11 mouse cellular contexts compared by ENCODE assay signal in genomic region chr16:77405859-77406258, GRCm38 (mm10).
DNase-seq lines count a peak whose midpoint lies in the region; ATAC-seq and TF ChIP-seq lines count a peak whose summit lies in the region.
"Had no signal": no experiment of that assay in that cellular context is flagged by ENCODE, and none has a peak within 500 bp of the region (broad histone marks: within the 10 kb centered on the region; RNA-seq: fewer than 3 reads in every experiment).

No protein-coding gene starts in this region.

- H3K4me3 ChIP-seq in liver, embryonic 15.5 days (replicated peaks), result no peak overlapping the region
- no peak overlapping the region for H3K4me3 ChIP-seq in hindbrain, embryonic 12.5 days
- H3K4me3 ChIP-seq in midbrain, embryonic 11.5 days (ENCODE audit: low read depth, low read length), result no peak overlapping the region
- no peak overlapping the region for H3K4me3 ChIP-seq in lung, adult 2 months (replicated peaks; ENCODE audit: extremely low read depth, low read depth, low read length)
- H3K4me3 ChIP-seq: heart, embryonic 10.5 days had no signal

- H3K27ac ChIP-seq in liver, embryonic 15.5 days (replicated peaks), result no peak overlapping the region; the same call in 1 of the 2 replicates
- H3K27ac ChIP-seq in hindbrain, embryonic 12.5 days, result peak overlapping the region; percentile 92
- H3K27ac ChIP-seq in midbrain, embryonic 11.5 days (ENCODE audit: low read depth, low read length), result peak overlapping the region; percentile 87
- H3K27ac ChIP-seq: heart, embryonic 10.5 days had no signal

- no peaks in the 10 kb centered on the region for H3K4me1 ChIP-seq in liver, embryonic 15.5 days (replicated peaks)
- peaks cover 46% of the 10 kb centered on the region for H3K4me1 ChIP-seq in hindbrain, embryonic 12.5 days
- H3K4me1 ChIP-seq in midbrain, embryonic 11.5 days (ENCODE audit: control insufficient read depth, insufficient read depth, low read length), result peaks cover 61% of the 10 kb centered on the region
- H3K4me1 ChIP-seq in lung, adult 2 months (ENCODE audit: control insufficient read depth, insufficient read depth, low read length), result no peaks in the 10 kb centered on the region

- H3K36me3 ChIP-seq in liver, embryonic 15.5 days (replicated peaks), result no peaks in the 10 kb centered on the region
- H3K36me3 ChIP-seq in hindbrain, embryonic 12.5 days, result no peaks in the 10 kb centered on the region
- no peaks in the 10 kb centered on the region for H3K36me3 ChIP-seq in midbrain, embryonic 11.5 days (ENCODE audit: control insufficient read depth, insufficient read depth, low read length)
- H3K36me3 ChIP-seq: heart, embryonic 10.5 days had no signal

- no peak overlapping the region for H3K9ac ChIP-seq in liver, embryonic 15.5 days
- no peak overlapping the region for H3K9ac ChIP-seq in hindbrain, embryonic 12.5 days
- H3K9ac ChIP-seq in midbrain, embryonic 11.5 days (ENCODE audit: low read length), result no peak overlapping the region

- ATAC-seq in liver, embryonic 15.5 days (ENCODE audit: insufficient read depth), result no peak
- peak; percentile 85 for ATAC-seq in hindbrain, embryonic 12.5 days (ENCODE audit: low FRiP score)
- peak; percentile 86 for ATAC-seq in midbrain, embryonic 11.5 days (ENCODE audit: low FRiP score)
- no peak for ATAC-seq in cerebellum, adult (ENCODE audit: insufficient number of reproducible peaks, low FRiP score, low TSS enrichment)

- TF ChIP-seq POLR2A in lung, adult 2 months (IDR thresholded peaks at IDR 0.05; ENCODE audit: borderline replicate concordance, extremely low read depth, low read depth, low read length), result no peak

- WGBS in liver, embryonic 15.5 days (ENCODE audit: insufficient replicate concordance), result 60% methylated on average over 6 of the region's 6 CpGs
- 17% methylated on average over 6 of the region's 6 CpGs for WGBS in hindbrain, embryonic 12.5 days
- 30% methylated on average over 6 of the region's 6 CpGs for WGBS in midbrain, embryonic 11.5 days
- WGBS in lung, adult 2 months, result 79% methylated on average over 6 of the region's 6 CpGs

- no peaks in the 10 kb centered on the region for H3K9me3 ChIP-seq in liver, embryonic 15.5 days (replicated peaks)
- H3K9me3 ChIP-seq in hindbrain, embryonic 12.5 days (replicated peaks), result no peaks in the 10 kb centered on the region
- H3K9me3 ChIP-seq in midbrain, embryonic 11.5 days (ENCODE audit: control insufficient read depth, low read length), result no peaks in the 10 kb centered on the region
- H3K9me3 ChIP-seq: heart, embryonic 10.5 days had no signal

- no peak for TF ChIP-seq CTCF in lung, adult 2 months (IDR thresholded peaks at IDR 0.05; ENCODE audit: insufficient read depth, low read length)

- no peaks in the 10 kb centered on the region for H3K27me3 ChIP-seq in liver, embryonic 15.5 days
- no peaks in the 10 kb centered on the region for H3K27me3 ChIP-seq in hindbrain, embryonic 12.5 days
- no peaks in the 10 kb centered on the region for H3K27me3 ChIP-seq in midbrain, embryonic 11.5 days (ENCODE audit: control insufficient read depth, insufficient read depth, low read length)

- H3K4me2 ChIP-seq in liver, embryonic 15.5 days, result 0 out of 2 replicates have a peak overlapping the region, but pooled peaks have one; percentile 14
- H3K4me2 ChIP-seq in hindbrain, embryonic 12.5 days (replicated peaks), result peak overlapping the region; percentile 43
- H3K4me2 ChIP-seq in midbrain, embryonic 11.5 days, result peak overlapping the region; percentile 39

- no peak for DNase-seq in liver
- peak; percentile 93 for DNase-seq in midbrain, embryonic 11.5 days (ENCODE audit: low spot score, missing footprints)
- DNase-seq in retina, postnatal 1 day, result no peak
- DNase-seq in layer of hippocampus, adult 9-10 months (ENCODE audit: low spot score), result no peak
- DNase-seq in lung, adult 2 months, result no peak
- DNase-seq: kidney, postnatal 36 days; lung, postnatal 36 days had no signal

Comparison
In these comparisons a context has a peak if more than half of its experiments do, and no peak if none do; other contexts are left out.
1. ATAC-seq: peak in hindbrain, embryonic 12.5 days (single experiment) and midbrain, embryonic 11.5 days (single experiment); none in liver, embryonic 15.5 days (single experiment) and cerebellum, adult (single experiment).
2. Peak in every context shown above with its lines, with median percentiles within 50 percentile points of each other: H3K4me2 ChIP-seq.